ENCODE assay signal across 8 mouse cellular contexts in the genomic region with DNA sequence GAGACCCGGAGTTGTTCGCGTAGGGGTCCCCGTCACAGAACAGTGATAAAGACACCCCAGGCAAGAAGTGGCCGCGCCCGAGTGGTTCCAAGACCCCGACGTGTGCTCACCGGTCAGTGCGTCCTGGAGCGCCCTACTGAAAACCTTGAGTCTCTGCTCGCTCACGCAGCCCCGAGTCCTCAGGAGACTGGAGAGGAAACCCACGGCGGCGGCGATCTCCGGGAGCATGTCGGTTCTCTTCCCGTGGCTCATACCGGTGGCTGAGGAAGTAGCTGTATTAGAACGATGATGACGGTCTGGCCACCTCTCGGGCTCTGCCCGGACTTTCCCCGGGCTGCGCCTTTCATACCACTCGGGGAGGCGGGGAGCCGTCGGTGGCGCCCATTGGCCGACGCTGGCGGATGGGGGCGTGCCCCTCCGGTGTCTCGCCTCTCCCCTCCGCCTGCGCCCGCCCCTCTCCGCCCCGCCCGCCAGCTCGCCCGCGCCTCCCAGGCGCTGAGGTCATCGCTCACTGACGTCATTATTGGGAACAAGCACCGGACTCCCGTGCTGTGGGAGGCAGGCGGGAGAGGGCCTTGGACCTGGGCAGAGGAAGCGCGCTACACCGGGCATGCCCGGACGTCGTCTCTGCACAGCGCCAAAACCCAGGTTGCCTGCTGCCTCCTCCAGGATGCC. TPM values are rescaled to one million over a fixed set of nuclear protein-coding genes. Genes with fewer than 3 reads are reported as not detected.
DNase-seq lines count a peak whose midpoint lies in the region; ATAC-seq and TF ChIP-seq lines count a peak whose summit lies in the region.

Gene Btg2, minus strand, starts transcription at position 319 of the 675 bp plus-strand sequence.

- WGBS in hindbrain, embryonic 16.5 days = under 1% methylated on average over 62 of the region's 62 CpGs

- peak within 1 kb of the TSS; percentile 70 for H3K4me3 ChIP-seq in hindbrain, embryonic 16.5 days (ENCODE audit: low read length)
- H3K4me3 ChIP-seq in left cerebral cortex, adult 2 months = peak within 1 kb of the TSS; percentile 79

- no peaks in the 10 kb centered on the region for H3K27me3 ChIP-seq in hindbrain, embryonic 16.5 days (replicated peaks; ENCODE audit: control insufficient read depth, insufficient read depth, low read length)

- H3K4me2 ChIP-seq in hindbrain, embryonic 16.5 days (ENCODE audit: low read length) = peak within 1 kb of the TSS; percentile 76

- peak; percentile 95 for ATAC-seq in hindbrain, embryonic 16.5 days
- ATAC-seq in megakaryocyte, adult 5-6 weeks (ENCODE audit: poor library complexity, severe bottlenecking) = peak; percentile 66

- peak within 1 kb of the TSS; percentile 85 for H3K27ac ChIP-seq in hindbrain, embryonic 16.5 days (ENCODE audit: low read depth, low read length)
- H3K27ac ChIP-seq in left cerebral cortex, adult 2 months = peak within 1 kb of the TSS; percentile 99

- TF ChIP-seq CTCF in left cerebral cortex, adult 2 months (IDR thresholded peaks at IDR 0.05) = no peak

- no peaks in the 10 kb centered on the region for H3K36me3 ChIP-seq in hindbrain, embryonic 16.5 days (ENCODE audit: control insufficient read depth, insufficient read depth, low read length)

- no peaks in the 10 kb centered on the region for H3K9me3 ChIP-seq in hindbrain, embryonic 16.5 days (ENCODE audit: control insufficient read depth, low read length)

- intact Hi-C loops in left cerebral cortex, adult 2 months (cut with DNase I) = loop anchor here (1.0 kb wide), 3 partner anchors 14 to 19 kb away; no protein-coding TSS in a partner anchor

- DNase-seq in T-cell, adult 2 months (ENCODE audit: low spot score) = peak; percentile 95
- DNase-seq in cerebellum, postnatal 36 days = peak; percentile 96 to 99
- DNase-seq in gastrocnemius, adult 18-20 months (ENCODE audit: low spot score) = peak; percentile 98
- DNase-seq in left cerebral cortex, adult 2 months (ENCODE audit: extremely low spot score in 1 of 2, low spot score in 2 of 2) = peak; percentile 96 to 97
- peak; percentile 93 to 95 for DNase-seq in right cerebral cortex, adult 2 months (ENCODE audit: low spot score in 2 of 2)
- peak; percentile 98 for DNase-seq in urinary bladder, postnatal 14 days (ENCODE audit: low spot score)

- peaks cover 31% of the 10 kb centered on the region for H3K4me1 ChIP-seq in hindbrain, embryonic 16.5 days (ENCODE audit: control insufficient read depth, insufficient read depth, low read depth, low read length)

- H3K9ac ChIP-seq in hindbrain, embryonic 16.5 days (ENCODE audit: low read depth, low read length) = peak within 1 kb of the TSS; percentile 80

RNA-seq across cellular contexts. Expression of gene Btg2, which starts in this region (rescaled TPM):
- 10 to 100 TPM; 41.2 to 63.7 TPM for total RNA-seq in gastrocnemius, adult 18-20 months (2021)
- 28.0 and 28.5 TPM in 2 replicates for polyA plus RNA-seq in hindbrain, embryonic 16.5 days (2015; fragmentation: Nextera tagmentation; extraction: Ambion mirVana)
- total RNA-seq in left cerebral cortex, adult 2 months (2021) = 10 to 100 TPM; 26.2 to 28.3 TPM
- total RNA-seq in megakaryocyte, adult 5-6 weeks (2015) = 68.9 and 87.3 TPM in 2 replicates
- 175 and 189 TPM in 2 replicates for total RNA-seq in megakaryocyte, adult 5-6 weeks (2017)

Comparison
In these comparisons a context has a peak if more than half of its experiments do, and no peak if none do; other contexts are left out.
1. Peak in every context shown above with its lines: DNase-seq, ATAC-seq, H3K4me3 ChIP-seq and H3K27ac ChIP-seq.